Mouse (Mus musculus) left cerebral cortex, postnatal 10 days (tissue): ENCODE data around the gene Pde4dip. TPM values are rescaled to one million over a fixed set of nuclear protein-coding genes. Genes with fewer than 3 reads are reported as not detected.

Experiments used
- DNase-seq, 2 experiments: peaks; one replicate each; pipeline ENCODE4 v3.0.0; 2021 to 2022; ENCODE audit warnings: low spot score in 2 of 2, mixed read lengths in 1 of 2; ENCODE audit errors: extremely low spot score in 1 of 2
- intact Hi-C: fragments of 180-260 bp; cut with DNase I; formaldehyde crosslinking; loops from one replicate; pipeline ENCODE4 v1.15.1; 2025
- total RNA-seq, 2 experiments: library from RNA; stranded (reverse); gene quantifications; 2 replicates each; pipeline ENCODE4 v1.2.3; 2021

The Pde4dip gene
- total RNA-seq, 2 experiments from 2014 or later = 235 to 254 TPM

DNA sequence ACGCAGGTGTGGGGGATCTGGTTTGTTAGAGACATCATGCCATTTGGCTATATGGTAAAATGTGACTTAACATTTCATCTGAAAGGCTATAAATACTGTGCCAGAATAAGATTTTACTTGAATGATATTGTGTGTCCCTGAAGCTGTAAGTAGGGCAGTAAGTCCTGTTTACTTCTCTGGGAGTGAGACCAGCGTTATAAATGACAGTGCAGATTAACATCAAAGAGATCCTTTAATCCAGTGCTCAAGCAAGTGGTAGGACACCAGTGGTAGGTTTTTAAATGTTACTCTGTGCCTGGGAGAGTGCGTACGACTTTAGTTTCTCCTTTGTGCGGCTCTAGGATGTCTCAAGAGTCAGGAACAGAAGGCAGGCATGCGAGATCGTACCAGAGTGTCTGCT, 22.6 kb upstream of the Pde4dip start:
- intact Hi-C loops = no loop called here
- DNase-seq = no peak

GRCm38 (mm10) chr3:97909737-97910136, 21.2 kb upstream of the Pde4dip start:
- no peak for DNase-seq
- intact Hi-C loops = no loop called here

GRCm38 (mm10) chr3:97901586-97901985, 13.1 kb upstream of the Pde4dip start:
- DNase-seq = no peak
- intact Hi-C loops = no loop called here

DNA sequence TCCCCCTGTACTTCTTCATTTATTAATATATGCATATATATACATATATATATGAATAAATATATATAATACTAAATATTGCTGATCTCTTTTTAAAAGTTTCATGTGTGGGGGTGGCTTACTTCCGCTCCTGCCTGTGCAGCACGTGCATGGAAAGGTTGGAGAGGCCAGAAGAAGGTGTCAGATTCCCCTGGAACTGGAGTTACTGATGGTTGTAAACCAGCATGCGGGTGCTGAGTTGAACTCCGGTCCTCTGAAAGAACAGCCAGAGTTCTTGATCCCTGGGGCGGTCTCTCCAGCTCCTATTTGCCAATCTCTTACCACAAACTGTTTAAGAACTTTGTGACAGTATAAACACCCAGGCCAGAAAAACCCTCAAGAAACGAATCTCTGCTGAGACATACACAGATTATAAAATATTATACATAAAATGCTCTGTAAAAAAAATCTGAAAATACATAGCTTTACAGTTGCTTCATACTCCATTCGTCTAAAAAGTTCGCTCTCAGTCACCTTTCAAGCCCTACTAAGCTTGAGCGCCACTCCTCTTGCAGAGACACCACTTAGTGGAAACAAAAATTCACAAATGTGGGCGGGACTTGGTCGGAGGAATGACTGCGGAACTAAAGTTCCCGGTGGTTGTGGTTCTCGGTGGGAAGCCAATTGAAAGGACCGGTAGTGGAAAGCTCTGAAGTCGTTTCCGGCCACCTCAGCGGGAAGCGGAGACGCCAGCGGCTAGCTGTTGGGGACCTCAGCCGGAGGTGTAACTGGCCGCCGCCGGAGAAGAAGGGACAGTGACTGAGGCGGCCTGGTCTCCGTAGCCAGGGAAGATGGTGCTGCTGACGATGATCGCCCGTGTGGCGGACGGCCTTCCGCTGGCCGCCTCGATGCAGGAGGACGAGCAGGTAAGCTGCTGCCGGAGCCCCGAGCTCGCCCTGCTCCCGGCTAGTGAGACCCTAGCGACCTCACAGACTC, 12.3 kb upstream of the Pde4dip start, which contains the start of gene Sec22b:
Gene Sec22b (plus strand): TSS at position 675 of the 975 bp plus-strand sequence.
- peak; percentile 91 for DNase-seq
- intact Hi-C loops = no loop called here

- no peak for DNase-seq
- intact Hi-C loops = no loop called here
Measured at GRCm38 (mm10) chr3:97898381-97898780, 9.9 kb upstream of the Pde4dip start.

- peak in 1 of 2 experiments; percentile 33 for DNase-seq
- intact Hi-C loops = no loop called here
Measured at GRCm38 (mm10) chr3:97894695-97895094, 6.2 kb upstream of the Pde4dip start.

DNA sequence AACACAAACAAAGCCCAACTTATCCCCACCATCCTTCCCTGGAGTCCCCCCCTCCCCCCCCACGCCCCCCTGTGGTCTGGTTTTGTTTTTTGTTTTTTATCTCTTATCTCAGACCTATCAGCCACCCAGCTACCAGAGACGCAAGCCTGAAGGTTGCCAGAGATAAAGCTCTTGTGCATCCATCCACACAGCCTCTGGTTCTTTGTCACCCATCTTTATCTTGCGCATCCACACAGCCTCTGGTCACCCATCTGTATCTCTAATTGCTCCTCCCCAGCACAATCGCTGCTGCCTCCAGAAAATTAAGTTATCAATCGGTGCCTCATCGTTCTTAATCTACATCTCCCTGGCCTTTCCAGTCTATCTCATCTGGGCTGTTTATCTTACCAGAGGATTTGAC, 1.7 kb upstream of the Pde4dip start:
- no peak for DNase-seq
- intact Hi-C loops = no loop called here

DNA sequence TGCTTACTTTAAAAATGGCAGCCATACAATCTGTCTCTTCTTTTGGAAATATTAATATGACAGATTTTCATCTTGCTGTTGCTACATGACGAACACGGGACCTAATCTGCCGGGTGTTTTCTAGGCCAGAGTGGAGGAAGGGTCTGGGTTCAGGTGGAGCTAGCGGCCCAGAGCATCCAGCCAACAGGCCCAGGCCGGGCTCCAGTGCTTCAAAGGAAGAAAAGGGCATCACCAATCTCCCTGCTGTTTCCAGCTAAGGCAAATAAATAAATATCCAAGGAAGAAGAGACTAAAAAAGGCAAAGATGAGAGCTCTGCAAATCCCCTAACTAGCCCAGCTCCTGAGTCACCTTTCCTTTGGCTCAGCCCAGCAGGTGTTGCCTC, 731 bp downstream of the Pde4dip start:
- intact Hi-C loops = no loop called here

DNA sequence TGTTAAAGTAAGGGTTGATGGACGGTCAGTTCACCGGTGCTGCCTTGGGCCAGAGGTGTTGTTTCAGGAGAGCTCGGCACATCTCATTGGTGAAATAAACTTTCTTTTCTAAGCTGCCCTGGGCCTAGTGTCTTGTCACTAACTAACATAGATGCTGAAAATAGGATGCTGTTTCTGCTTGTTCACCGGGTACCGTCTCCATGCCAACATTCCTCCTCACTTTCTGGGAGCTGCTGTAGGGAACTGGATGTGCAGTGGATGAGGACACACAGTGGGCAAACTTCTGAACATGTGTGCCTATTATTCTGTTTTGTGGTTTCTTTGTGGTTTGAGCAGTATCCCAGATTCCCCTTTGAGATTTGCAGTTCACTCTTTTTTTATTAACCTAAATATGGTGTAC, 6.9 kb downstream of the Pde4dip start:
- DNase-seq = no peak
- intact Hi-C loops = no loop called here

More for the DNA sequence above, 731 bp downstream of the Pde4dip start:
- DNase-seq = no peak

GRCm38 (mm10) chr3:97879222-97879621, 9.3 kb downstream of the Pde4dip start:
- DNase-seq = peak; percentile 48 to 76

GRCm38 (mm10) chr3:97876259-97876658, 12.2 kb downstream of the Pde4dip start:
- no peak for DNase-seq
- intact Hi-C loops = loop anchor here (5.0 kb wide), 1 partner anchor 194 kb away; no protein-coding TSS in a partner anchor

More at GRCm38 (mm10) chr3:97879222-97879621, 9.3 kb downstream of the Pde4dip start:
- intact Hi-C loops = loop anchor here (5.0 kb wide), 1 partner anchor 197 kb away; no protein-coding TSS in a partner anchor

GRCm38 (mm10) chr3:97874777-97875176, 13.7 kb downstream of the Pde4dip start:
- intact Hi-C loops = loop anchor here (5.0 kb wide), 1 partner anchor 192 kb away; no protein-coding TSS in a partner anchor
- no peak for DNase-seq

- no peak for DNase-seq
- intact Hi-C loops = loop anchor here (5.0 kb wide), 1 partner anchor 102 kb away; no protein-coding TSS in a partner anchor
Measured at GRCm38 (mm10) chr3:97869730-97870129, 18.8 kb downstream of the Pde4dip start.

DNA sequence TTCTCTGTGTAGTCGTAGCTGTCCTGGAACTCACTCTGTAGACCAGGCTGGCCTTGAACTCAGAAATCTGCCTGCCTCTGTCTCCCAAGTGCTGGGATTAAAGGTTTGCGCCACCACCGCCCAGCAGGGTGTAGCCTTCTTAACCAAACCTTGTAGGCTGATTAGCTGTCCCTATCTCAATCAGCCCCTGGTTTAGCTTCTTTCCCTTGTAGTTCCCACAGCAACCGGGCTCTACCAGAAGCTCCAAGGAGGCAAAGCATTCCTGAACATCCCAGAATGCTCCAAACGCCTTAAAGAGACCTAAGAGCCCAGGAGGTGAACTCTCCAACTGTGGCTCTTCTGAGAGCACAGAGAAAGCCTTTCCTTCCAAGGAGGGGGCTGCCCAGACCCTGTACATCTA, 19.8 kb downstream of the Pde4dip start:
- DNase-seq = no peak
- intact Hi-C loops = loop anchor here (5.0 kb wide), 1 partner anchor 101 kb away; no protein-coding TSS in a partner anchor

DNA sequence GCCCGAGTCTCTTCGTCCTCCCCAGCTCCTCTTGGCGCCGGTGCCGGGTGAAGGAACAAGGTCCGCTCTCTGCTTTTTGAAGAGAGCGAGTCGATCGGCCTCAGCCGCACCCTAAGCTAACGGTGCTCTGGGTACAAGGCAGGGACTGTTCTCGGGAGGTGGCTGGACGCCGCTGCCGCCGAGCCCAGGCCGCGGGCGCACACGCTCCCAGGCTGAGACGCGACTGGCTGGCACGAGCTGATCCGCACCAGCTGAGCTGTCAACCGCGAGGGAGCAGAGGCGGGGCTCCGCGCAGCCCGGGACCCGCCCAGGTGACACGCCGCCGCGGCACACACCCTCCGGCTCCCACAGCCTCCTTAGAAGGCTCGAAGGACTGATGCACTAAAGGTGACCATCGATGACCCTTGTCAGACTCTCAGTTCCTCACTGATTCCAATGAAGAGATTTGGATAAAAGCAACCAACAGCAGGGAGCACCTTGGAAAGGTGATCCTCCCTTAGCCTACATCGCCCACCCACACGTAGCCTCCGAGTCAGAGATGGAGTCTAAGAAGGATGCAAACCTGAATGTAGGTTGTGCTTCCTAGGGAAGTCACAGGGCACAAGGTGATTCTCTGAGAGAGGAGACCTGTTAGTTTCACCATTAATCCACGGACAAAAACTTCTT, 20.4 kb downstream of the Pde4dip start:
- intact Hi-C loops = loop anchor here (5.0 kb wide), 1 partner anchor 101 kb away; no protein-coding TSS in a partner anchor
- peak; percentile 64 to 78 for DNase-seq

- intact Hi-C loops = loop anchor here (5.0 kb wide), 1 partner anchor 100 kb away; no protein-coding TSS in a partner anchor
- DNase-seq = peak in 1 of 2 experiments; percentile 28
Measured at GRCm38 (mm10) chr3:97867221-97868023, 21.1 kb downstream of the Pde4dip start.

- intact Hi-C loops = loop anchor here (5.0 kb wide), 1 partner anchor 99 kb away; no protein-coding TSS in a partner anchor
- no peak for DNase-seq
Measured at GRCm38 (mm10) chr3:97866696-97867095, 21.8 kb downstream of the Pde4dip start.

- no peak for DNase-seq
Measured at GRCm38 (mm10) chr3:97860820-97861451, 27.6 kb downstream of the Pde4dip start.

More at GRCm38 (mm10) chr3:97860820-97861451, 27.6 kb downstream of the Pde4dip start:
- intact Hi-C loops = no loop called here
